8 mouse cellular contexts compared by ENCODE assay signal in genomic region chr4:40722011-40722666, GRCm38 (mm10). TPM values are rescaled to one million over a fixed set of nuclear protein-coding genes. Genes with fewer than 3 reads are reported as not detected.
DNase-seq lines count a peak whose midpoint lies in the region; ATAC-seq lines count a peak whose summit lies in the region.

Dnaja1 (plus strand) TSS chr4:40722150.

- under 1% methylated on average over 54 of the region's 54 CpGs for WGBS in heart, embryonic 10.5 days
- under 1% methylated on average over 53 of the region's 54 CpGs for WGBS in kidney, embryonic 15.5 days

- H3K9ac ChIP-seq in kidney, embryonic 15.5 days = peak within 1 kb of the TSS; percentile 98

- peak within 1 kb of the TSS; percentile 90 for H3K4me3 ChIP-seq in heart, embryonic 10.5 days
- peak within 1 kb of the TSS; percentile 96 for H3K4me3 ChIP-seq in kidney, embryonic 15.5 days (replicated peaks)

- H3K27me3 ChIP-seq in heart, embryonic 10.5 days (ENCODE audit: insufficient read depth, poor library complexity, severe bottlenecking) = no peaks in the 10 kb centered on the region
- H3K27me3 ChIP-seq in kidney, embryonic 15.5 days = no peaks in the 10 kb centered on the region

- H3K4me1 ChIP-seq in heart, embryonic 10.5 days = peaks cover 8% of the 10 kb centered on the region; the same call in 1 of the 2 replicates
- peaks cover 41% of the 10 kb centered on the region for H3K4me1 ChIP-seq in kidney, embryonic 15.5 days

- H3K36me3 ChIP-seq in heart, embryonic 10.5 days = peaks cover 29% of the 10 kb centered on the region
- peaks cover 31% of the 10 kb centered on the region for H3K36me3 ChIP-seq in kidney, embryonic 15.5 days

- no peaks in the 10 kb centered on the region for H3K9me3 ChIP-seq in heart, embryonic 10.5 days
- no peaks in the 10 kb centered on the region for H3K9me3 ChIP-seq in kidney, embryonic 15.5 days (replicated peaks)

- peak; percentile 91 for ATAC-seq in erythroblast, adult 5-6 weeks (replicated peaks; ENCODE audit: low FRiP score, poor library complexity, severe bottlenecking)
- peak; percentile 91 for ATAC-seq in kidney, embryonic 15.5 days (replicated peaks; ENCODE audit: low FRiP score)
- peak; percentile 70 for ATAC-seq in monocyte, adult 5-6 weeks (replicated peaks; ENCODE audit: insufficient number of reproducible peaks, low FRiP score, low TSS enrichment, poor library complexity, severe bottlenecking)

- peak within 1 kb of the TSS; percentile 72 for H3K4me2 ChIP-seq in kidney, embryonic 15.5 days

- peak within 1 kb of the TSS; percentile 100 for H3K27ac ChIP-seq in heart, embryonic 10.5 days
- H3K27ac ChIP-seq in kidney, embryonic 15.5 days = peak within 1 kb of the TSS; percentile 100

- DNase-seq in B cell, adult 2 months = peak; percentile 99
- DNase-seq in brain, adult 2 months (ENCODE audit: low read depth, low spot score) = peak; percentile 97
- DNase-seq in heart, embryonic 10.5 days (ENCODE audit: low spot score) = peak; percentile 96
- peak; percentile 97 for DNase-seq in liver
- DNase-seq in spleen, postnatal 4 days (ENCODE audit: low spot score in 2 of 2) = peak; percentile 98 to 100

RNA-seq across cellular contexts. Expression of gene Dnaja1, which starts in this region (rescaled TPM):
- 36.1 and 39.5 TPM in 2 replicates for total RNA-seq in erythroblast, adult 5-6 weeks (2015; ENCODE audit: low replicate concordance)
- total RNA-seq in erythroblast, adult 5-6 weeks (2017; ENCODE audit: low replicate concordance) = 45.3 and 78.4 TPM in 2 replicates
- polyA plus RNA-seq in heart, embryonic 10.5 days (2016; fragmentation: Nextera tagmentation; extraction: Ambion mirVana) = 332 and 445 TPM in 2 replicates
- 475 and 513 TPM in 2 replicates for polyA plus RNA-seq in kidney, embryonic 15.5 days (2015; fragmentation: Nextera tagmentation; extraction: Ambion mirVana)
- 358 to 846 TPM (median 373 TPM) in 3 replicates for total RNA-seq in monocyte, adult 5-6 weeks (2017)

Comparison
In these comparisons a context has a peak if more than half of its experiments do, and no peak if none do; other contexts are left out.
1. Peak in every context shown above with its lines: DNase-seq, ATAC-seq, H3K4me3 ChIP-seq and H3K27ac ChIP-seq.